Mouse (Mus musculus) T-cell, adult 2 months (primary cell): ENCODE data around the gene Plagl2.

Experiments used
- DNase-seq: peaks from one replicate; pipeline ENCODE4 v3.0.0; 2022; ENCODE audit warnings: low spot score

The Plagl2 gene

GRCm38 (mm10) chr2:153239021-153239859 is 2.0 kb downstream of the Plagl2 start:
- no peak for DNase-seq

GRCm38 (mm10) chr2:153238406-153238805 is 2.8 kb downstream of the Plagl2 start:
- no peak for DNase-seq

GRCm38 (mm10) chr2:153237891-153238290 is 3.3 kb downstream of the Plagl2 start:
- DNase-seq, result no peak

GRCm38 (mm10) chr2:153237193-153237592 is 4.0 kb downstream of the Plagl2 start:
- DNase-seq, result no peak

GRCm38 (mm10) chr2:153228523-153228922 is 12.7 kb downstream of the Plagl2 start:
- no peak for DNase-seq

GRCm38 (mm10) chr2:153227959-153228358 is 13.3 kb downstream of the Plagl2 start:
- DNase-seq, result no peak

GRCm38 (mm10) chr2:153225595-153225953 is 15.7 kb downstream of the Plagl2 start:
- no peak for DNase-seq

- peak; percentile 69 for DNase-seq
These were observed 16.2 kb downstream of the Plagl2 start, which contains the start of gene Tspyl3 for GRCm38 (mm10) chr2:153224946-153225594. TSS of gene Tspyl3 (minus strand) at chr2:153225441.

GRCm38 (mm10) chr2:153222566-153222965 is 18.7 kb downstream of the Plagl2 start:
- no peak for DNase-seq

GRCm38 (mm10) chr2:153222130-153222529 is 19.1 kb downstream of the Plagl2 start:
- no peak for DNase-seq

- DNase-seq, result no peak
These were observed 19.6 kb downstream of the Plagl2 start for GRCm38 (mm10) chr2:153221620-153222019.

GRCm38 (mm10) chr2:153218516-153218915 is 22.7 kb downstream of the Plagl2 start:
- DNase-seq, result no peak

GRCm38 (mm10) chr2:153217826-153218340 is 23.3 kb downstream of the Plagl2 start:
- DNase-seq, result no peak

GRCm38 (mm10) chr2:153215421-153215820 is 25.8 kb downstream of the Plagl2 start:
- DNase-seq, result peak; percentile 38

GRCm38 (mm10) chr2:153214771-153215259 is 26.4 kb downstream of the Plagl2 start:
- peak; percentile 85 for DNase-seq

GRCm38 (mm10) chr2:153213351-153213750 is 27.9 kb downstream of the Plagl2 start:
- no peak for DNase-seq

GRCm38 (mm10) chr2:153211451-153211850 is 29.8 kb downstream of the Plagl2 start:
- peak; percentile 41 for DNase-seq

GRCm38 (mm10) chr2:153209286-153209685 is 31.9 kb downstream of the Plagl2 start:
- DNase-seq, result no peak

- no peak for DNase-seq
These were observed 33.1 kb downstream of the Plagl2 start for GRCm38 (mm10) chr2:153208149-153208548.

GRCm38 (mm10) chr2:153202766-153203165 is 38.5 kb downstream of the Plagl2 start:
- DNase-seq, result no peak

- no peak for DNase-seq
These were observed 42.1 kb downstream of the Plagl2 start for GRCm38 (mm10) chr2:153199114-153199513.

- no peak for DNase-seq
These were observed 42.7 kb downstream of the Plagl2 start for GRCm38 (mm10) chr2:153198485-153198884.

GRCm38 (mm10) chr2:153194255-153194654 is 47.0 kb downstream of the Plagl2 start:
- DNase-seq, result no peak
